Mouse (Mus musculus): ENCODE data around the gene Sh3rf1.

DNA sequence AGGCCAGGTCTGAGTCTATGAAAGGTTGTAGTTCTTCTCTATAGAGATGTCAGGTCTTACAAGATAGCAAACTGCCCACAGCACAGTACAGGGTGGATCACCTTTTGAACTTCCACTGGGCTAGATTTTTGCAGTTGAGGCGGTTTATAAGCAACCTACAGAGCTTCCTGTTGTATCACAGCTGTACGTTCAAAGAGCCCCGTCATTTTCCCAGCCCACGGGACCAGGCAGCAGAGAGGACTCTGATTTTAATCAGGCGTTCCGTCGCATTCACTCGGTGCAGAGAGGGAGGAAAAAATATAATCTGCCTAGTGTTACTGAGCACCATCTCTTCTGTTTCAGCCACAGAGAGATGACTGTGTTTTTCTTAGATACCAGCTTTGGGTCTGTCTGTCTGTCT is 135.3 kb downstream of the Sh3rf1 start:
- TF ChIP-seq CTCF (IDR thresholded peaks at IDR 0.05; ENCODE audit: extremely low read depth, insufficient read depth, low read length) (no peak), POLR2A (IDR thresholded peaks at IDR 0.05; ENCODE audit: extremely low read depth, insufficient read depth, low read length) (no peak)

All from cortical plate, adult 2 months (tissue).